Mouse (Mus musculus) adrenal gland, adult 2 months (tissue): ENCODE measurements around the gene Scamp1. TPM values are rescaled to one million over a fixed set of nuclear protein-coding genes. Genes with fewer than 3 reads are reported as not detected.

ENCODE experiments used
- polyA plus RNA-seq: library from polyadenylated mRNA; depleted of rRNA; stranded (reverse); fragments of >200 nt; gene quantifications from 2 replicates; pipeline ENCODE4 v1.2.3, GENCODE M21; 2012; rRNA removed
- total RNA-seq, 2 experiments: library from RNA; stranded (reverse); gene quantifications; 2 replicates each; pipeline ENCODE4 v1.2.3; 2021

Scamp1 gene
- total and polyA plus RNA-seq, 3 experiments: 18.2 to 75.8 (median 59.4) TPM

Other genes starting within 250 kb of the Scamp1 start
- 10 to 100 TPM; 27.9 to 32.2 TPM for gene Lhfpl2, start 228.1 kb downstream of the Scamp1 start, total RNA-seq
- 21.5 and 26.7 TPM in 2 replicates for gene Lhfpl2, start 228.1 kb downstream of the Scamp1 start, polyA plus RNA-seq
- 10 to 100 TPM; 40.5 to 55.6 TPM for gene Ap3b1, start 73.1 kb upstream of the Scamp1 start, total RNA-seq
- gene Ap3b1, start 73.1 kb upstream of the Scamp1 start, polyA plus RNA-seq: 8.7 and 11.5 TPM in 2 replicates